In genomic region chr15:83332373-83332772, GRCm38 (mm10) we compare ENCODE assay signal across 10 mouse cellular contexts. TPM values are rescaled to one million over a fixed set of nuclear protein-coding genes. Genes with fewer than 3 reads are reported as not detected.
A peak's percentile ranks its signal among the peaks of the same experiment; 100 is the strongest.
DNase-seq lines count a peak whose midpoint lies in the region; ATAC-seq and TF ChIP-seq lines count a peak whose summit lies in the region.
"Had no signal": no experiment of that assay in that cellular context is flagged by ENCODE, and none has a peak within 500 bp of the region (broad histone marks: within the 10 kb centered on the region; RNA-seq: fewer than 3 reads in every experiment).

No protein-coding gene starts in this region.

- intact Hi-C loops in gastrocnemius, adult 2 months (cut with DNase I) = no loop called here

- no peak overlapping the region for H3K4me3 ChIP-seq in gastrocnemius, adult 2 months
- H3K4me3 ChIP-seq in liver, embryonic 13.5 days (replicated peaks) = no peak overlapping the region
- H3K4me3 ChIP-seq in liver, embryonic 11.5 days (ENCODE audit: low read depth, low read length) = no peak overlapping the region
- no peak overlapping the region for H3K4me3 ChIP-seq in ES-E14 (ENCODE audit: insufficient read depth in 1 of 2, low read depth in 1 of 2, low read length in 2 of 2, poor library complexity in 1 of 2, severe bottlenecking in 1 of 2)
- H3K4me3 ChIP-seq: embryonic facial prominence, embryonic 13.5 days; neural tube, embryonic 12.5 days had no signal

- H3K36me3 ChIP-seq in liver, embryonic 13.5 days = peaks cover 38% of the 10 kb centered on the region
- H3K36me3 ChIP-seq in liver, embryonic 11.5 days (ENCODE audit: control insufficient read depth, insufficient read depth, low read length) = peaks cover 7% of the 10 kb centered on the region; the same call in 1 of the 2 replicates
- no peaks in the 10 kb centered on the region; the same call in 1 of the 2 replicates for H3K36me3 ChIP-seq in ES-E14 (ENCODE audit: control insufficient read depth, insufficient read depth, low read length, poor library complexity, severe bottlenecking)

- no peak overlapping the region for H3K9ac ChIP-seq in liver, embryonic 13.5 days
- no peak overlapping the region for H3K9ac ChIP-seq in liver, embryonic 11.5 days (ENCODE audit: low read depth, low read length)
- no peak overlapping the region for H3K9ac ChIP-seq in ES-E14 (ENCODE audit: insufficient read depth, low read depth, low read length, poor library complexity, severe bottlenecking)
- H3K9ac ChIP-seq: embryonic facial prominence, embryonic 13.5 days; neural tube, embryonic 12.5 days had no signal

- DNase-seq in gastrocnemius, adult 2 months = no peak
- DNase-seq in gastrocnemius, postnatal 4 days (ENCODE audit: low spot score in 2 of 2) = no peak
- DNase-seq in liver, embryonic 13.5 days = no peak
- no peak for DNase-seq in liver, embryonic 11.5 days (ENCODE audit: low spot score)
- DNase-seq in ES-E14 (ENCODE audit: low read depth, low spot score) = peak; percentile 44
- peak; percentile 31 for DNase-seq in lung, postnatal 10 days
- DNase-seq in B cell, adult 2 months = no peak
- no peak for DNase-seq in cerebellum, adult 8-10 months

- WGBS in liver, embryonic 13.5 days (ENCODE audit: insufficient replicate concordance) = 74% methylated on average over 3 of the region's 3 CpGs
- WGBS in liver, embryonic 11.5 days = 85% methylated on average over 3 of the region's 3 CpGs

- 0 out of 2 replicates have a peak, but pooled peaks have one; percentile 54 for ATAC-seq in liver, embryonic 13.5 days (ENCODE audit: low read depth)
- no peak for ATAC-seq in liver, embryonic 11.5 days (replicated peaks; ENCODE audit: low FRiP score)

- in situ Hi-C loops in ES-E14 (cut with MboI; ENCODE audit: low sequenced_read_pairs in 2 of 2, unreplicated experiment in 2 of 2) = no loop called here

- H3K27me3 ChIP-seq in liver, embryonic 13.5 days = no peaks in the 10 kb centered on the region
- H3K27me3 ChIP-seq in liver, embryonic 11.5 days (replicated peaks; ENCODE audit: control insufficient read depth, insufficient read depth, low read length) = no peaks in the 10 kb centered on the region
- H3K27me3 ChIP-seq: embryonic facial prominence, embryonic 13.5 days; neural tube, embryonic 12.5 days had no signal

- no peak overlapping the region for H3K4me2 ChIP-seq in liver, embryonic 13.5 days
- H3K4me2 ChIP-seq in liver, embryonic 11.5 days = no peak overlapping the region
- H3K4me2 ChIP-seq: embryonic facial prominence, embryonic 13.5 days; neural tube, embryonic 12.5 days had no signal

- no peaks in the 10 kb centered on the region for H3K4me1 ChIP-seq in liver, embryonic 13.5 days (replicated peaks)
- no peaks in the 10 kb centered on the region for H3K4me1 ChIP-seq in liver, embryonic 11.5 days (replicated peaks; ENCODE audit: control insufficient read depth, insufficient read depth, low read length)
- H3K4me1 ChIP-seq in ES-E14 (ENCODE audit: control insufficient read depth in 2 of 2, insufficient read depth in 2 of 2, low read length in 2 of 2, poor library complexity in 1 of 2) = peaks cover 7 to 10% of the 10 kb centered on the region in 2 experiments; a peak in 3 of 4 replicates
- H3K4me1 ChIP-seq: embryonic facial prominence, embryonic 13.5 days; neural tube, embryonic 12.5 days had no signal

- H3K9me3 ChIP-seq in liver, embryonic 13.5 days (replicated peaks) = no peaks in the 10 kb centered on the region
- H3K9me3 ChIP-seq in liver, embryonic 11.5 days (ENCODE audit: control insufficient read depth, low read length) = no peaks in the 10 kb centered on the region
- no peaks in the 10 kb centered on the region for H3K9me3 ChIP-seq in ES-E14 (ENCODE audit: control insufficient read depth, insufficient read depth, low read depth, low read length)
- H3K9me3 ChIP-seq: embryonic facial prominence, embryonic 13.5 days; neural tube, embryonic 12.5 days had no signal

- no peak overlapping the region for H3K27ac ChIP-seq in gastrocnemius, adult 2 months
- H3K27ac ChIP-seq in liver, embryonic 13.5 days = no peak overlapping the region
- no peak overlapping the region for H3K27ac ChIP-seq in liver, embryonic 11.5 days (ENCODE audit: low read depth, low read length)
- no peak overlapping the region for H3K27ac ChIP-seq in ES-E14 (ENCODE audit: insufficient read depth, low read depth, low read length, poor library complexity, severe bottlenecking)
- H3K27ac ChIP-seq: embryonic facial prominence, embryonic 13.5 days; neural tube, embryonic 12.5 days had no signal

- peak; percentile 42 for TF ChIP-seq CTCF in gastrocnemius, adult 2 months (IDR thresholded peaks at IDR 0.05)

TF ChIP-seq in ES-E14, 5 proteins besides CTCF, POLR2A, EP300 and RAD21:
- no peak for TF ChIP-seq CHD2 (IDR thresholded peaks at IDR 0.05; ENCODE audit: low read depth, low read length)
- no peak for TF ChIP-seq HCFC1 (IDR thresholded peaks at IDR 0.05; ENCODE audit: borderline replicate concordance, insufficient read depth, low read length)
- peak; percentile 56; the same call in 1 of the 2 replicates for TF ChIP-seq ZC3H11A (IDR thresholded peaks at IDR 0.05; ENCODE audit: borderline replicate concordance, low read depth, low read length)
- TF ChIP-seq ZNF384 (IDR thresholded peaks at IDR 0.05; ENCODE audit: low read depth, low read length) = no peak
- no peak for TF ChIP-seq MAFK (IDR thresholded peaks at IDR 0.05; ENCODE audit: insufficient read depth, low read depth, low read length)

RNA-seq across cellular contexts. Expression of gene Arfgap3, which starts 17.7 kb away (rescaled TPM):
- total RNA-seq in gastrocnemius, adult 2 months (2021) = 1 to 10 TPM; 6.0 to 6.7 TPM
- 10 to 100 TPM; 25.4 to 27.4 TPM for total RNA-seq in gastrocnemius, postnatal 4 days (2021)
- 15.2 and 16.2 TPM in 2 replicates for polyA plus RNA-seq in liver, embryonic 13.5 days (2015; fragmentation: Nextera tagmentation; extraction: Ambion mirVana)
- 26.3 and 26.7 TPM in 2 replicates for polyA plus RNA-seq in liver, embryonic 11.5 days (2014; fragmentation: Nextera tagmentation; extraction: Ambion mirVana)
- 10.8 and 13.5 TPM in 2 replicates for total RNA-seq in ES-E14 (2012; rRNA removed)

Comparison
In these comparisons a context has a peak if more than half of its experiments do, and no peak if none do; other contexts are left out.
1. DNase-seq: peak in ES-E14 (single experiment) and lung, postnatal 10 days (single experiment); none in gastrocnemius, adult 2 months (single experiment), gastrocnemius, postnatal 4 days (0 of 2), liver, embryonic 13.5 days (single experiment), liver, embryonic 11.5 days (single experiment), B cell, adult 2 months (0 of 2) and cerebellum, adult 8-10 months (single experiment).